Mouse (Mus musculus): ENCODE measurements around the gene Tspan6. TPM values are rescaled to one million over a fixed set of nuclear protein-coding genes. Genes with fewer than 3 reads are reported as not detected.

The Tspan6 gene
- 1.3 TPM for polyA plus RNA-seq (2017; shearing (Covaris generic))

DNA sequence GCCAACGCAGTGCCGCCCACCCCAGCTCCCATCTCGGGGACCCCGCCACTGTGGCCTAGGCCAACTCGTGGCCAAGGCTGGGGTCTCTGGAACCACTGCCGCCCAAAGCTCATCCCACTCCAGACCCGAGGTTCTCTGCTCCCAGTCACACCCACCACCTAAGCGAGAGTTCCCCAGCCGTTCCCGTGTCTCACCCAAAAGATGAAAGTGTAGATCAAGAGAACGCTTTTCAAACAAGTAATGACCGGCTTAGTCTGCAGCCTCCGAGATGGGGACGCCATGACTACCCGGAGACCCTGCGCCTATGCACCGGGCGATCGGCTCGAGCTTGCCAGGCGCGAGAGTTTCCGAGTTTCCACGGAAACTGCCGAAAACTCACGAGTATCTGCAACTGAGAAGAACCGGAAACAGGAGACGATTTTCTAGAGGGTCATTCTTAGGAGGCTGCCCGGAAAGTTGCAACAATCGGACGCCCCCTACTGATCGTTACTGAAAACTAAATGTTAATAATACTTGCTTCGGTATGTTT is at the start of gene Tspan6:
Tspan6 (minus strand) TSS at position 416 of the 529 bp plus-strand sequence.

DNA sequence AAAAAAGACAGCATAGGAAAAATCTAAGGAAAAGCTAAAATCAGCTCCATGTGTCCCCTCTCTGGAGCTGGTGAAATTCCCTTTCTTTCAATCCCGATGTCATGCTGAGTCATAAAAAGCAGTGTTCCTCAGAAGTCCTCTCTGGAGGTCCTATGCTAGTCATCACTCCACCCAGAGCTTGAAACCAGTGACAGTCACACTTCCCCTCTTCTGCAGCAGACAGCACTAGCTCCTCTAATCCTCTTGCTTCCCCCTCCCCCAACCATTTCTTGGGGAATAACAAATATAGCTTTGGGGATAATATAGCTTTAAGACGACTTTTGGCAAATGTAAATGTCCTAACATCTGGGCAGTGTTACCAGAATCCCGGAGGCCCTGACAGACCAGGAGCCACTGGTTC is 10.0 kb upstream of the Tspan6 start, which contains the start of gene Srpx2:
Srpx2 (plus strand) TSS at position 166 of the 400 bp plus-strand sequence.

GRCm38 (mm10) chrX:133850680-133851079 is 47.5 kb downstream of the Tspan6 start, which contains the start of gene Tnmd:
Gene Tnmd (plus strand): TSS chrX:133850980.

Other genes with a start within 250 kb of the Tspan6 start
- gene Pcdh19, start 209.4 kb downstream of the Tspan6 start, polyA plus RNA-seq (2017; shearing (Covaris generic)), result not detected
- gene Tnmd, start 47.4 kb downstream of the Tspan6 start, polyA plus RNA-seq (2017; shearing (Covaris generic)), result not detected
- not detected for gene Srpx2, start 10.0 kb upstream of the Tspan6 start, polyA plus RNA-seq (2017; shearing (Covaris generic))
- gene Sytl4, start 83.4 kb upstream of the Tspan6 start, polyA plus RNA-seq (2017; shearing (Covaris generic)), result not detected
- gene Cstf2, start 160.8 kb upstream of the Tspan6 start, polyA plus RNA-seq (2017; shearing (Covaris generic)), result 53.5 TPM